Mouse (Mus musculus): ENCODE data around the gene Ncr1.

GRCm38 (mm10) chr7:4292638-4293037 lies 44.9 kb upstream of the Ncr1 start:
- TF ChIP-seq CTCF (IDR thresholded peaks at IDR 0.05; ENCODE audit: insufficient read depth, low read length) (no peak), POLR2A (IDR thresholded peaks at IDR 0.05; ENCODE audit: borderline replicate concordance, extremely low read depth, low read depth, low read length) (no peak)

Measured in lung, adult 2 months (tissue).